Mouse (Mus musculus) ES-Bruce4 (cell line): ENCODE data around the gene Idnk. TPM values are rescaled to one million over a fixed set of nuclear protein-coding genes. Genes with fewer than 3 reads are reported as not detected.

Source experiments
- H3K27ac ChIP-seq: 2 replicates; pipeline ENCODE4 v1.5.1; 2012; ENCODE audit warnings: low read length, inconsistent platforms; ENCODE audit not compliant: insufficient read depth
- H3K27me3 ChIP-seq: 2 replicates; pipeline ENCODE4 v1.6.1; 2012; ENCODE audit warnings: mild to moderate bottlenecking, low read length, inconsistent platforms; ENCODE audit not compliant: control insufficient read depth, poor library complexity, insufficient read depth, severe bottlenecking
- H3K36me3 ChIP-seq: 2 replicates; pipeline ENCODE4 v1.6.1; 2012; ENCODE audit warnings: inconsistent platforms, mild to moderate bottlenecking, low read length, moderate library complexity; ENCODE audit not compliant: control insufficient read depth, poor library complexity, insufficient read depth, severe bottlenecking
- H3K4me1 ChIP-seq: one replicate; pipeline ENCODE4 v1.8.1; 2011; ENCODE audit warnings: low read length; ENCODE audit not compliant: control insufficient read depth, insufficient read depth
- H3K4me3 ChIP-seq: 2 replicates; pipeline ENCODE4 v1.5.1; 2011; ENCODE audit warnings: low read depth, mild to moderate bottlenecking, low read length
- H3K9ac ChIP-seq: 2 replicates; pipeline ENCODE4 v1.6.1; 2012; ENCODE audit warnings: low read depth, mild to moderate bottlenecking, inconsistent platforms; ENCODE audit not compliant: poor library complexity, severe bottlenecking
- H3K9me3 ChIP-seq: replicated peaks from 2 replicates; pipeline ENCODE4 v1.6.1; 2012; ENCODE audit warnings: mild to moderate bottlenecking, low read length, inconsistent platforms; ENCODE audit not compliant: control insufficient read depth, poor library complexity, insufficient read depth, severe bottlenecking
- CTCF ChIP-seq: IDR thresholded peaks from one replicate; pipeline ENCODE4 v1.8.1; 2011; ENCODE audit warnings: low read depth, low read length
- EP300 ChIP-seq: IDR thresholded peaks from 2 replicates; pipeline ENCODE4 v1.6.1; 2011; ENCODE audit warnings: low read depth, low read length; ENCODE audit not compliant: insufficient read depth
- POLR2A ChIP-seq: IDR thresholded peaks from one replicate; pipeline ENCODE4 v1.8.1; 2011; ENCODE audit warnings: low read length; ENCODE audit not compliant: insufficient read depth
- polyA plus RNA-seq: library from polyadenylated mRNA; stranded (reverse); fragments of >200 nt; gene quantifications from 2 replicates; pipeline ENCODE4 v1.2.4, GENCODE M21; 2011; ENCODE audit warnings: low read depth; ENCODE audit not compliant: missing spikeins, insufficient read depth, insufficient read length

Gene Idnk
- polyA plus RNA-seq, 1 experiment, result 25.1 TPM

DNA sequence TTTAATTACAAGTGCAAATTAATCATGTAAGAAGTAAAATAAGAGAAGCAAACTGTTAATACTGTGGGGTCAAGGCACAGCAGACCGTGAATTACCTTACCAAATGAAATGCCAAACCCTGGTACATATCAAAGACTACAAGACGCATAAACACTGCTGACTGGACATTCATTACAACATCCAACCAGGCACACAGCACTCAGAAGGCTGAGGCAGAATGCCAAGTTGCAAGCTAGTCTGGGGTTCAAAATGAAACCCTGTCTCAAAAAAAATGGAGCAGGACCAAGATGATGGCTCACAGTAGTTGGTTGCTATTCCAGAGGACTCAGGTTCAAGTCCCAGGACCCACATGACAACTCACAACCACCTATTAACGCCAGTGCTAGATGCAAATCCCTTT, 26.7 kb downstream of the Idnk start:
- H3K27me3 ChIP-seq, result no peaks in the 10 kb centered on the region
- TF ChIP-seq CTCF (no peak), EP300 (no peak), POLR2A (no peak)
- H3K36me3 ChIP-seq, result peaks cover 24% of the 10 kb centered on the region

DNA sequence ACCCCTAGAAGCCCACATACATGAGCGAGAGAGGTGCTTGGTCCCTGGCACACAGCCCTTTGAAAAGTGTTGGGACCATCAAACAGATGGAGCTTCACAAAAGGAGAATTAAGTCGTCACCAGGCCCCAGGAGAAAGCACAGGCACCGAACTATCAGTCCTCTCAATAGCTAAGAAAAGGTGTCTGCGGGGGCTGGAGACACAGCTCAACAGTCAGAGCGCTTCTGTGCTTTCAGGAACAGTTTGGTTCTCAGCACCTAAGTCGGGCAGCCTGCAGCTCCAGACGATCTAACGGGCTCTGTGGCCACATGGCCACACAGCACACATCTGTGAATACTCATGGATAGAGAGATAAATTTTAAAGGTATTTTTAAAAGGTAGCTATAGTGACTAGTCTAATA, 28.8 kb downstream of the Idnk start:
- TF ChIP-seq POLR2A (no peak), CTCF (no peak), EP300 (no peak)
- Histone ChIP-seq H3K27ac (no peak overlapping the region), H3K9me3 (no peaks in the 10 kb centered on the region), H3K4me3 (no peak overlapping the region), H3K27me3 (no peaks in the 10 kb centered on the region), H3K4me1 (no peaks in the 10 kb centered on the region), H3K9ac (no peak overlapping the region), H3K36me3 (peaks cover 26% of the 10 kb centered on the region)

More for the DNA sequence above, 26.7 kb downstream of the Idnk start:
- no peaks in the 10 kb centered on the region for H3K4me1 ChIP-seq
- H3K9ac ChIP-seq, result no peak overlapping the region
- no peak overlapping the region for H3K4me3 ChIP-seq
- H3K9me3 ChIP-seq, result no peaks in the 10 kb centered on the region
- no peak overlapping the region for H3K27ac ChIP-seq

DNA sequence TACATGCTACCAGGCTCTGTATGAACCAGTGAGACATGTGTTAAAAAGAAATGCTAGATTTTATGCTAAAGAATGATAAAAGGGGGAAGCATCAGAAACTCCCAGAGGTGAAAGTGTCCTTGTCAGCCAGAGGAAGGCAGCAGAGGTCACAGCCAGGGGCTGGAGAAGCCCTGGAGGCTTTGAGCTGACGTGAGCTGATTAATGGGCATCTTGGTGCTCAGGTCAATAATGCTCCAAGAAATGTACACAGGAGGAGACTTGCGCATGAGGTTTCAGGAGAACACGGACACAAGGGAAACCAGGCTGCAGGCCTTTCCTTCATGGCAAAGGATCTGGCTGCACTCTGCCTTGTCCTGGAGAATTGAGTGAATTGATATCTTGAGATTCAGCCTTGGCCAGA, 30.3 kb downstream of the Idnk start:
- Histone ChIP-seq H3K9me3 (no peaks in the 10 kb centered on the region), H3K4me3 (no peak overlapping the region), H3K9ac (no peak overlapping the region), H3K27me3 (no peaks in the 10 kb centered on the region), H3K27ac (no peak overlapping the region), H3K36me3 (peaks cover 33% of the 10 kb centered on the region), H3K4me1 (no peaks in the 10 kb centered on the region)
- TF ChIP-seq EP300 (no peak), POLR2A (no peak), CTCF (no peak)

DNA sequence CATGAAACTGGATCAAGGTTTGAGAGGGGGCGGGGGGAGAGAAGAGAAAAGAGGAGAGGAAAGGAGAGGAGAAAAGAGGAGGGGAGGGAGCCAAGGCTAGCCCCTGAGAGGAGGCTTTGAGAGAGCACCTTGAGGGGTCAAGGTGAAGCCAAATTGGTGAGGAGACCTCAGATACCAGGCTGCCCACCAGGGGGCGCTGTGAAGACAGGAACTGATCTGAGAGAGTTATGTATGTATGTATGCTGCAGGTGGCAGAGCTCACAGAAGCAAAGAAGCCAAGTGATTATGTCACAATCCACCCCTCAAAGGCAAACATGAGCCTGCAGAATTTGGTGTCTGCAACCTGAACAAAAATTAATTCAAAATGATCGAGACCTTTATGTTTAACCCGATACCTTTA, 31.0 kb downstream of the Idnk start:
- Histone ChIP-seq H3K9me3 (no peaks in the 10 kb centered on the region), H3K4me1 (no peaks in the 10 kb centered on the region), H3K27ac (no peak overlapping the region), H3K4me3 (no peak overlapping the region), H3K36me3 (peaks cover 33% of the 10 kb centered on the region), H3K27me3 (no peaks in the 10 kb centered on the region), H3K9ac (no peak overlapping the region)
- no peak for TF ChIP-seq EP300
- peak; percentile 96 for TF ChIP-seq CTCF
- no peak for TF ChIP-seq POLR2A

DNA sequence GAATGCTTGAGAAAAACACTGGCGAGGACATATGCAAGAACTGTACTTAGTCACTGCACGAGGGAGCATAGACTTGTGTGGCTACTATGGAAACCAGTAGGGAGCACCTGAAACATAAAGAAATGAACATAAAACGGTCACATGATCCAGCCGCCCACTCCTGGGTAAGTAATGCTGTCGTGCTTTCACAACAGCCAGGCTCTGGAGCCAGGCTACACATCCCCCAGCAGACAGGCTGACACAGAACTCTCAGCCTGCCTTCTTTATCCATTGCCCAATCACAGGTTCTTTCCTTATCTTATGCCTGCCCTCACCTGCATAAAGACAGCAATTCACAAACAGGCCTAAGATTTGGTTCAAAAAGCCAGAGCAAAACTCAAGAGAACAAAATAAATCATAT, 32.0 kb downstream of the Idnk start:
- Histone ChIP-seq H3K4me1 (no peaks in the 10 kb centered on the region), H3K36me3 (peaks cover 33% of the 10 kb centered on the region), H3K27ac (no peak overlapping the region), H3K27me3 (no peaks in the 10 kb centered on the region), H3K9me3 (no peaks in the 10 kb centered on the region), H3K9ac (no peak overlapping the region), H3K4me3 (no peak overlapping the region)
- TF ChIP-seq POLR2A, result no peak
- no peak for TF ChIP-seq CTCF
- TF ChIP-seq EP300, result no peak

DNA sequence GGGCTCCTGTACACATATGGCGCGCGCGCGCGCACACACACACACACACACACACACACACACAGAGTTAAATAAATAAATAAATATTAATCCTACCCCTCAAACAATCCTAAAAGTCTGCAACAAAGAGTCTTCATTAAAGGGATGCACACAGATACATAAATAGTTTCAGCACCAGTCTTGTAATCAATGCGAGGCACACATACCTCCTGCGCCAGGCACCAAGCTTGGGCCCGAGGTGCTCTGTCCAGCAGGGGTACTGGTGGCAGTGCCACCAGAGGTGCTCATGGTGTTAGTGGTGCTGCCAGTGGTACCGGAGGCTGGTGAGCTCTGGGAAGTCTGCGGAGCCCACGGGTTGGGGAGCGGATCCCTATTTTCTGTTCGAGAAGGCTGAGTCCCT, 34.1 kb downstream of the Idnk start:
- Histone ChIP-seq H3K27ac (no peak overlapping the region), H3K27me3 (no peaks in the 10 kb centered on the region), H3K9ac (no peak overlapping the region), H3K4me3 (no peak overlapping the region), H3K9me3 (no peaks in the 10 kb centered on the region), H3K4me1 (no peaks in the 10 kb centered on the region), H3K36me3 (peaks cover 46% of the 10 kb centered on the region)
- TF ChIP-seq POLR2A (no peak), EP300 (no peak), CTCF (no peak)
